Mouse (Mus musculus) right cerebral cortex, postnatal 4 days (tissue): Measurements from ENCODE around the gene Pafah2.

Experiments used
- DNase-seq: peaks from one replicate; pipeline ENCODE4 v3.0.0-alpha.2; 2022

Pafah2 gene

DNA sequence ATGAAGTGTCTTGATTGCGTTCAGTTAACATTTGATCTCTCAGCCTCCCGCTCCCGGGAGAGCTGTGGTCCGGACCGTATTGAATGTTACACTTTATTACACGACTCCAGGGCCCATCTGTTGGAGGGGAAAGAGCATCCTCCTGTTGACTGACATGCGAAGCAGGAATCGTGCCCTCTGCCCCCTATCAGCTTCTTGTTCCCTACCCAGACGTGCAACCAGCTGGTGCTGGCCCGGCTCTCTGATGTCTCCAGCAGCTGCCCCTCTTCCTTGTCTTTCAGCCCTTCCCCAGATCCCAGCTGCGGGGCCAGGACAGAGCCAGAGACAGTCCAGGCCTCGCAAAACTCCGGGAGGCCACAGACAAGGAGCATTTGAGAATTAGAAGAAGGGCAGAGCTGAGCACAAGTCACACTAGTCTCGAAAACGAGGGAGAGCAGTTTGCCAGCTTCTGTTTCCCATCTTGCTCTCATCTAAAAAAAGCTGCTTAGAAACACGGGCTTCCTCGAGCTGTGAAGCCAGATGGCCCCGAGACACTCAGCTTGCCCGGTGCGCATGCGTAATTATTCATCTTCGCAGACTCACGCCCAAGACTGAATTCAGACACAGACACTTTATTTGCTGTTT, 34.4 kb downstream of the Pafah2 start:
- peak; percentile 74 for DNase-seq

DNA sequence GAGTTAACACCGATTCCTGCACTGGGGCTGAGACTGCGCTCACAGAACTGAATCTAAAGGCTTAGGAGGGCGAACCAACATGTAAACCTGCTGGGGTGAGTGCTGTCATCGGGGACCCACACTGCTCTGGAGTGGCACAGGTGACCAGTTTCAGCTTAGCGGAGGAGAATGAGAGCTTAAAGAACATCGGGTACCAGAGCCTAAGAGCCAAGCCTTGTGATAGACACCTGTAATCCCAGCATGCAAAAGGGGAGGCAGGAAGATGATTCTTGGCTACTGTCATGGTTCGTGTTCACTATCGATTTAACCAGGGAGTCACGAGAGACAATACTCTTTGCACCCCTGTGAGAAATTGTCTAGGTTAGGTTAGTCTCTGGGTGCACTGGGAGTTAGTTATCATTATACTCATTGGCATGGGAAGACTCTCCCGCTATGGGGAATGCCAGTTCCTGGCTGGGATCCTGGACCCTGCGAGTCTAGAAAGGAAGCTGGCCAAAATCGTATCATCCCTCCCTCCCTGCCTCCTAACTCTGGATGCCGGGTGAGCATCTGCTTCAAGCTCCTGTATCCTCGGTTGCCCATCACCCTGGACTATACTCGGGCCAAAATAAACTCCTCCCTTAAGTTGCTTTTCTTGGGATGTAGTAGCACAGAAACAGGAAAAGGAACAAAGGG, 36.7 kb downstream of the Pafah2 start:
- no peak for DNase-seq

- no peak for DNase-seq
Measured at GRCm38 (mm10) chr4:134436185-134436584, 40.1 kb downstream of the Pafah2 start.

- DNase-seq: no peak
Measured at GRCm38 (mm10) chr4:134436659-134437058, 40.5 kb downstream of the Pafah2 start.

DNA sequence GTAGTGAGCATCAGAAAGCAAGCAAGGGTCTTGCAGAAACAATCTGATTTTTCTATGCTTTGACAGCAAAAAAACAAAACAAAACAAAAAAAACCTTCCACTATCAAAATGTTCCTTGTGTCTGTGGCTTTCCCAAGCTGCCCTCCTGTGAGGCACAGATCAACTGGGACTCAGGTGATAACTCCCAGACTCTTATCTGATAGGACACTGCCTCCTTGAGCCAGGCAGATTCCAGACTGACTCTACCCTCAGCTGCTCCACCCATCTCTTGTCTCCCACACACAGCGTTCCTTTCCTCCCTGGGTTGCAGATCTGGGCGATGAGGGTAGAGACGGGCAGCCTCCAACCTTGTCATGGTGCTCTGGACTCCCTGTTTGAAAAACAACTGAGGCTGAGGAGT, 43.0 kb downstream of the Pafah2 start:
- no peak for DNase-seq

DNA sequence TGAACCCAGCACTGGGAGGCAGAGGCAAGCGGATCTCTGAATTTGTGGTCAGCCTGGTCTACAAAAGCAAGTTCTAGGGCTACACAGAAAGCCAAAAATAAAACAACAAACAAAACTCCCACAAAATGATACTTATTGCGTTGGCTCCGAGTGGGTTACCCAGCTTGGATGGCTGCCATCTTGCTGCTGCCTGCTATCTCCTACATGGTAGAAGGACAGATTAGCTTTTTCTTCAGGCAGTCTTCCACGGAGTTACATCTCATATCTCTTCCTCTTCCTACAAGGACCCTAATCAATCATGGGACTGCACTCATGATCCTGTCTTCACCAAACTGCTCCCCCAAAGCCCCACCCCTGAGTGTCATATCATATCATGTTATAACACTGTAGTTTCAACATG, 43.8 kb downstream of the Pafah2 start:
- DNase-seq: no peak

GRCm38 (mm10) chr4:134442216-134442615, 46.1 kb downstream of the Pafah2 start:
- no peak for DNase-seq

DNA sequence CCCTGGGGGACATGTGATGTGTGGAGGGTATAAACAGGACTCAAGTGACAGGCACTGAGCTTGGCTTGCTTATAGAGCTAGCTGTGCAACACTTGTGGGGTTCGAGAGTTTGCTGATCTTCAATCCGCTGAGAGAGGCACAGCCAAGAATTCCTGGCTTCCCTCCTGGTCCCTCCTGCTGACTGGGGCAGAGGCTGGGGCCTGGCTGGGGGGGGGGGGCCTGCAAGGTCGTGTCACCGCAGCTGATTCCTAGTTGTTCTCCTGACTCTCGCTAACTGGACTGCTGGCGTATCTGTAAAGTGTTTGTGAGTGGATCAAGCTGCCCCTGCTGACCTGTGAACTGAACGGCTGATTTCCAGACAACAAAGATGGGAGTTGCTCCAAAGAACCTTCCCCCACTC, 47.5 kb downstream of the Pafah2 start:
- no peak for DNase-seq

- DNase-seq: no peak
Measured at GRCm38 (mm10) chr4:134444949-134445348, 48.8 kb downstream of the Pafah2 start.

GRCm38 (mm10) chr4:134445489-134445888, 49.4 kb downstream of the Pafah2 start:
- DNase-seq: no peak

DNA sequence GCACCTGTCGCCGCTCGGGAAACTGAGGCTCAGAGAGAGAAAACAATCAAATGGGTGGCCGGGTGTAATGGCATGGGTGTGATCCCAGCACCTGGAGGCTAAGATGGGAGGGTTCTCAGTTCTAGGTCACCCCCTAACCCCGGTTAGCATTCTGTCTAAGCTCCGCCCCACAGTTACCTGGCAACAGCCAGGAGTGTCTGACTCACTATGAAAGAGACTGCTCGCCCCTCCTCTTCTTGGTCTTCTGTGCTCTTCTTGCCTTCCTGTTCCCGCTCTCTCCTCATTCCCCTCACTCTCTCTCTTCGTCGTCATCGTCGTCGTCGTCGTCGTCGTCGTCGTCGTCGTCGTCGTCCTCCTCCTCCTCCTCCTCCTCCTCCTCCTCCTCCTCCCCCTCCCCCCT, 51.8 kb downstream of the Pafah2 start:
- DNase-seq: no peak

DNA sequence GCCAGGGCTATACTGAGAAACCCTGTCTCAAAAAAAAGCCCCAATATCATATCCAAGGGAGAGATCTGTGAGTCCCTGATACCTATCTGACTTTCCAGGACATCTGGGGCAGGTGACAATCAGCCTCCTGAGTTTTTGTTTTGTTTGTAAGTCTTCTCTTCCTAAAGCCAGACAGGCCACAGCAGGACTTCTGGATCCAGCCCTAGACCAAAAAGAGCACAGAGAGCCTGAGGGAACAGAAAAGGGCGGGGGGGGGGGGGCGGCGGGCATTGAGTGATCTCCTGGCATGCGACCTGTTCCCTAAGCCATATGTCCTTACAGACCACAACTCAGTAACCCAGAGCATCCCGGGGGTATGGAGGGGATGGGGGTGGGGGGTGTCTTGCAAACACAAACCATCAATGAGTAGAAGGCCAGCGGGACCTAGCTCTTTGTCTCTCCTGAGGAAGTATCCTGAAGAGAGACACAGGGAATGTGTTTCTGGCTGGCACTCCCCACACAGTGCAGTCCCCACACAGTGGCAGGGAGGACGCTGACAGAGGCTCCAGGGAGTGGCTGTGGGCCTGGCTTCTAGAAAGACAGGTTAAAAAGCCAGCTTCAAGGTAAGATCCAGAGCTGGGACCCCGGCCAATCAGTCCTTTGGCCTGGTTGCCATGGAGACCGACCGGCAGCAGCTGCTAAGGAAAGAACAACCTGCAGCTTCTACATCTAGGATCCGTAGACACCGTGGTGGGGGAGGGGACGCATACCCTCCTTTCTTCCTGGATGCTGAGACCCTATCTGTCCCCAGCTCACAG, 53.7 kb downstream of the Pafah2 start:
- DNase-seq: peak; percentile 70

GRCm38 (mm10) chr4:134450392-134451195, 54.5 kb downstream of the Pafah2 start:
- DNase-seq: no peak

- no peak for DNase-seq
Measured at GRCm38 (mm10) chr4:134451484-134451883, 55.4 kb downstream of the Pafah2 start.

GRCm38 (mm10) chr4:134453619-134454400, 57.7 kb downstream of the Pafah2 start:
- DNase-seq: no peak

- DNase-seq: no peak
Measured at GRCm38 (mm10) chr4:134455310-134455709, 59.2 kb downstream of the Pafah2 start.

- no peak for DNase-seq
Measured at GRCm38 (mm10) chr4:134457130-134457825, 61.2 kb downstream of the Pafah2 start.

DNA sequence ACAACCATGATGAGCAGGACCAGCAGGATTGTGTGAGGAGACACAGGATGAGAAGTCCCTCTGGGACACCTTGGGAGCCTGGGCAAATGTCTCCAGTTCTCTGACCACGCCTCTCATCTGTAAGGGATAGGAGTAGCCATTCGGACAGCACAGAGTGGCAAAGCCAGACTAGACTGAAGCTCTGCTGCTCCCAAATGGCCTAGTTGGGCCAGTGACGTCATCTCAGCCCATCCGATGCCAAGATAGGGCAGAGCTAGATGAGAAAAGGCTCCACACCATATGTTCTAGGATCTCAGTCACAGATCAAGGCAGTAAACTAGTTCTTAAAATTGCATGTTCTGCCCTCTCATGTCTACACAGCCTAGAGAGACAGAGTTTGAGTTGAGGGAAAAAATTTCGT, 62.7 kb downstream of the Pafah2 start:
- no peak for DNase-seq

GRCm38 (mm10) chr4:134460277-134460676, 64.2 kb downstream of the Pafah2 start:
- no peak for DNase-seq

GRCm38 (mm10) chr4:134461252-134461651, 65.1 kb downstream of the Pafah2 start:
- DNase-seq: no peak

- DNase-seq: no peak
Measured at GRCm38 (mm10) chr4:134465789-134466188, 69.7 kb downstream of the Pafah2 start.
